Mouse (Mus musculus): ENCODE data around the gene Pea15a. TPM values are rescaled to one million over a fixed set of nuclear protein-coding genes. Genes with fewer than 3 reads are reported as not detected.

Gene Pea15a
- 57.2 and 67.0 TPM in 2 replicates for polyA plus RNA-seq (2012; rRNA removed)

DNA sequence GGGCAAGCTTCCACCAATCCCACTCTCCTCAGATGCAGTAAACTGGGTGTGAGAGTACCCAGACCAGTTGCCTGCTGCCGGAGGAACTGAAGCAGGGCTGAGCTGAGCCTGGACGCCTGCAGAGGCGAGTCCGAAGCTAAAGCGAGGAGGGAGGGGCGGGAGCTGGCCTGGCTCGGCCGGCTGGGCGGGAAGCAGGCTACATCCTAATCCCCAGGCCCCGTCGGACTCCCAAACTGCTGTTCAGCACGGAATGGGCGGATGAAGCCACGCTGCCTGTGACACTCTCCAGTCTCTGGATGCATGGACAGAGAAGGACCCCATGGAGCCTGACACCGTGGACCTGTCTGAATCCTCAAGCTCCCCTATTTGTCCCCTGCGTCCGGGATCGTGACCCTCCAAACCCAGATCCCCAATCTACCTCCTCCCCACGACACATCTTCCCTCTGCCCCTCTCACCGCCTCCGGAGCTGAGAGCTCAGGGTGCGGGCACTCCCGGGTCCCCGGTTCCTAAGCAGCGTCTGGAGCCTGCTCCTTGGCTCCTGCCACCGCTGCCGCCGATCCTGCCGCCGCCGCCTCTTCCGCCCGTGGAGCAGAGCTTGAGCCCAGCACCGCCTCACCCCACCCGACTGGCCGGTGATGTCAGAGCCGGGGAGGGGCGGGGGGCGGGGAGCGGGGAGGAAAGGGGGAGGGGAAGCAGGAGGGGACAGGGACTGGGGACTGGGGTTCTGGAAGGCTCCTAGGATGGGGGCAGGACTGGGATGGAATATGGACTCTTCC is at the start of gene Pea15a:
Pea15a (minus strand) TSS at position 664 of the 777 bp plus-strand sequence.

DNA sequence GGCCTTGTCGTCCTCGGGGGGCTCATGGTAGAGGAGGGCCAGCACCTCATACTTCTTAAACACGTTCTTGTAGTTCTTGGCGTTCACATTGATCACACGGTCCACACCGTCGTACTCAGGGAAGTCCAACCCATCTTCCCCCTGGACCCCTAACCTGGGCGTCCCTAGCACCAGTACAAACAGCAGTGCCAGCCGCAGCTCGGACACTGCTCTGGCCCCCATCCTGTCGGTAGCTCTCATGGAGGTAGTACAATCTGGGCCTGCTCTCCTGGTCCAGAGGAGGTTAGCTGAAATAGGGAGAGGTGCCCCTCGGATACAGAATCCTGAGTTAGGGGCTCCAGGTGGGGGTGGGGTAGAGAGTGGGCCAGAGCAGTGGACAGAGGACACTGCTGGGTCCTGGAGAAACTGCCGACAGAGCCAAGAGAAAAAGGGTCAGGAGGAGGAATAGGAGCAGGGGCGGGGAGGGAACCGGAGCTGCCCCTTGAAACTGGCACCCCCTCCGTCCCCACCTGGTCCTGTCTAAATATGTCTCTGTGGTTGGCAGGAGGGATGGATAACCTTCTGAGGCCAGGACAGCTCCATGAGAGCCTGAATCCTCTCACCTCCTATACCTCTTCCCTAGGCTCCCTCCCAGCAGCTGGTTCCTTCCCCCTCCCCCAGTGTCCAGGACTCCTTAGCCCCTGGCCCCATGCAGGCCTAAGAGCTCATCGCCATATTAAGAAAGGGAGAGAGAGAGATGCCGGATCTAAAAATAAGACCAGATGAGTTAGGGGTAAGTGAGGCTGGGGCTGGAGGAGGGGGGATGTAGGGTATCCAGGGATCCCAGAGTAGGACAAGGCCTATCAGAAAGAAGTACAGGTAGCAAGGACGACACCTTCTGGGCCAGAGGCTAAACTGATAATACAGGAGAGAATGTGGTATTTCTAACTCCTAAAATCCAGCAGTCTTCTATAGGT is 13.1 kb upstream of the Pea15a start, which contains the start of gene Casq1:
Casq1 (minus strand) TSS at position 418 of the 956 bp plus-strand sequence.

DNA sequence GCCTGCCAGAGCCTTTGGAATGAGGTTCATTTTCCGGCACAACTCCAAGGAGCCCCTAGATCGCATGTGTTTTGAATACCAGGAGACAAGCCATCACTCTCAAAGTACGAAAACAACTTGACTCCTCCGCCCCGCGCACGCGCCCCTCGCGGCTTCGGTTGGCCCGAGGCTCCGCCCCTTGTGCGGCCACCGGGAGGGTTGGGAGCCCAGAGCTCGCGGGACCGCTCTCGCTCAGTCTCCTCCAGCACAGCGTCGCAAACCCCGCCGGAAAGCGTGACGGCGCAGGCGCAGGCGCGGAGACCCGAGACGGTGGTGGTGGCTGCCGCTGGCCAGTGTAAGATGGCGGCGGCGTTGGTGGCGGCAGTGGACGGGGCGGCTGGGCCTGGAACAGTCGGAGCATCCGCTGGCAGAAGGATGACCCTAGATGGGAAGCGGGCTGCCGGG is 58.7 kb downstream of the Pea15a start, which contains the start of gene Dcaf8:
Dcaf8 (plus strand) TSS at position 250 of the 444 bp plus-strand sequence.

Other genes starting within 250 kb of the Pea15a start
- gene Vangl2, start 178.4 kb downstream of the Pea15a start, polyA plus RNA-seq (2012; rRNA removed), result 13.3 and 18.3 TPM in 2 replicates
- not detected in 2 replicates for gene Nhlh1, start 149.2 kb downstream of the Pea15a start, polyA plus RNA-seq (2012; rRNA removed)
- gene Copa, start 124.3 kb downstream of the Pea15a start, polyA plus RNA-seq (2012; rRNA removed), result 23.4 and 26.6 TPM in 2 replicates
- 112 and 126 TPM in 2 replicates for gene Ncstn, start 124.0 kb downstream of the Pea15a start, polyA plus RNA-seq (2012; rRNA removed)
- 82.2 and 100.0 TPM in 2 replicates for gene Pex19, start 80.0 kb downstream of the Pea15a start, polyA plus RNA-seq (2012; rRNA removed)
- gene Dcaf8, start 58.7 kb downstream of the Pea15a start, polyA plus RNA-seq (2012; rRNA removed), result 91.8 and 97.8 TPM in 2 replicates
- 5.3 and 6.4 TPM in 2 replicates for gene Casq1, start 13.1 kb upstream of the Pea15a start, polyA plus RNA-seq (2012; rRNA removed)
- 0.09 and 0.45 TPM in 2 replicates for gene Atp1a4, start 51.6 kb upstream of the Pea15a start, polyA plus RNA-seq (2012; rRNA removed)
- 327 and 349 TPM in 2 replicates for gene Igsf8, start 54.8 kb upstream of the Pea15a start, polyA plus RNA-seq (2012; rRNA removed)
- gene Atp1a2, start 91.3 kb upstream of the Pea15a start, polyA plus RNA-seq (2012; rRNA removed), result 36.8 and 41.8 TPM in 2 replicates
- 0.23 and 0.35 TPM in 2 replicates for gene Kcnj9, start 122.5 kb upstream of the Pea15a start, polyA plus RNA-seq (2012; rRNA removed)
- gene Kcnj10, start 134.4 kb upstream of the Pea15a start, polyA plus RNA-seq (2012; rRNA removed), result 0.27 and 0.58 TPM in 2 replicates
- gene Pigm, start 169.7 kb upstream of the Pea15a start, polyA plus RNA-seq (2012; rRNA removed), result 12.9 and 13.4 TPM in 2 replicates